Mouse (Mus musculus): Measurements from ENCODE around the gene Olfr1415. TPM values are rescaled to one million over a fixed set of nuclear protein-coding genes. Genes with fewer than 3 reads are reported as not detected.

Gene Olfr1415
- total RNA-seq, 1 experiment from 2014 or later, result not detected

Small RNAs within 50 kb of the gene (microRNA-seq; reads per million reads assigned to microRNA genes)
- 1.0 to 1.4 reads per million in 2 experiments for gene Mir6900

Other genes starting within 250 kb of the Olfr1415 start
- gene Ndufa10, start 22.2 kb downstream of the Olfr1415 start, total RNA-seq (2021), result 337 and 339 TPM in 2 replicates
- not detected in 2 replicates for gene Olfr1416, start 11.0 kb downstream of the Olfr1415 start, total RNA-seq (2021)
- not detected in 2 replicates for gene Olfr1414, start 22.6 kb upstream of the Olfr1415 start, total RNA-seq (2021)
- gene Olfr1413, start 75.2 kb upstream of the Olfr1415 start, total RNA-seq (2021), result not detected in 2 replicates
- gene Olfr1412, start 89.7 kb upstream of the Olfr1415 start, total RNA-seq (2021), result not detected in 2 replicates
- gene Olfr1411, start 98.3 kb upstream of the Olfr1415 start, total RNA-seq (2021), result not detected in 2 replicates
- gene Olfr1410, start 109.7 kb upstream of the Olfr1415 start, total RNA-seq (2021), result not detected in 2 replicates
- gene Olfr12, start 121.7 kb upstream of the Olfr1415 start, total RNA-seq (2021), result not detected in 2 replicates
- 311 and 345 TPM in 2 replicates for gene Cops9, start 145.9 kb upstream of the Olfr1415 start, total RNA-seq (2021)
- gene Otos, start 152.7 kb upstream of the Olfr1415 start, total RNA-seq (2021), result not detected in 2 replicates